ENCODE assay signal across 15 mouse cellular contexts in genomic region chr2:78928080-78928479, GRCm38 (mm10).
"Had no signal": no experiment of that assay in that cellular context is flagged by ENCODE, and none has a peak within 500 bp of the region (broad histone marks: within the 10 kb centered on the region; RNA-seq: fewer than 3 reads in every experiment).

No protein-coding gene starts in this region.

- H3K27ac ChIP-seq: neural tube, embryonic 13.5 days; neural tube, embryonic 15.5 days; stomach, embryonic 15.5 days; stomach, postnatal 0 days had no signal

- H3K4me3 ChIP-seq: neural tube, embryonic 13.5 days; neural tube, embryonic 15.5 days; stomach, embryonic 15.5 days had no signal

- H3K4me2 ChIP-seq: neural tube, embryonic 13.5 days; neural tube, embryonic 15.5 days; stomach, embryonic 15.5 days had no signal

- H3K36me3 ChIP-seq: neural tube, embryonic 13.5 days; neural tube, embryonic 15.5 days; stomach, embryonic 15.5 days had no signal

- H3K9me3 ChIP-seq: neural tube, embryonic 13.5 days; neural tube, embryonic 15.5 days; stomach, embryonic 15.5 days had no signal

- H3K4me1 ChIP-seq: neural tube, embryonic 15.5 days; stomach, embryonic 15.5 days had no signal

- H3K27me3 ChIP-seq: neural tube, embryonic 13.5 days; neural tube, embryonic 15.5 days; stomach, embryonic 15.5 days had no signal

- DNase-seq: retina, postnatal 1 day; right cerebral cortex, postnatal 14 days; right cerebral cortex, postnatal 25 days; right cerebral cortex, postnatal 4 days; spleen, adult 18-20 months; thymus, adult 18-20 months; thymus, adult 2 months; thymus, postnatal 14 days; thymus, postnatal 25 days; thymus, postnatal 36 days; thymus, postnatal 4 days had no signal

- H3K9ac ChIP-seq: neural tube, embryonic 13.5 days; neural tube, embryonic 15.5 days; stomach, embryonic 15.5 days had no signal
